In genomic region chr6:144454291-144455276, GRCm38 (mm10) we compare ENCODE assay signal across 13 mouse cellular contexts.
DNase-seq lines count a peak whose midpoint lies in the region; ATAC-seq and TF ChIP-seq lines count a peak whose summit lies in the region.
"Had no signal": no experiment of that assay in that cellular context is flagged by ENCODE, and none has a peak within 500 bp of the region (broad histone marks: within the 10 kb centered on the region; RNA-seq: fewer than 3 reads in every experiment).

No protein-coding gene starts in this region.

- no peaks in the 10 kb centered on the region for H3K27me3 ChIP-seq in kidney, postnatal 0 days (ENCODE audit: insufficient read depth, low read length)
- H3K27me3 ChIP-seq in liver, embryonic 12.5 days (replicated peaks) = no peaks in the 10 kb centered on the region
- H3K27me3 ChIP-seq: liver, embryonic 13.5 days had no signal

- no peak overlapping the region for H3K27ac ChIP-seq in kidney, postnatal 0 days
- no peak overlapping the region for H3K27ac ChIP-seq in liver, embryonic 12.5 days
- H3K27ac ChIP-seq: liver, embryonic 13.5 days; macrophage had no signal

- H3K36me3 ChIP-seq in kidney, postnatal 0 days (ENCODE audit: insufficient read depth, low read length) = no peaks in the 10 kb centered on the region
- no peaks in the 10 kb centered on the region for H3K36me3 ChIP-seq in liver, embryonic 12.5 days
- H3K36me3 ChIP-seq: liver, embryonic 13.5 days had no signal

- no peak for TF ChIP-seq CTCF in kidney, postnatal 0 days (IDR thresholded peaks at IDR 0.05; ENCODE audit: low read depth)

- H3K9ac ChIP-seq in kidney, postnatal 0 days (ENCODE audit: low read depth, low read length) = no peak overlapping the region
- H3K9ac ChIP-seq in liver, embryonic 12.5 days = no peak overlapping the region
- H3K9ac ChIP-seq: liver, embryonic 13.5 days had no signal

- 0 out of 2 replicates have a peak overlapping the region, but pooled peaks have one; percentile 3 for H3K4me2 ChIP-seq in kidney, postnatal 0 days (ENCODE audit: low read length)
- no peak overlapping the region for H3K4me2 ChIP-seq in liver, embryonic 12.5 days
- H3K4me2 ChIP-seq: liver, embryonic 13.5 days had no signal

- no peak for ATAC-seq in kidney, postnatal 0 days (replicated peaks; ENCODE audit: low FRiP score, low read depth)
- no peak for ATAC-seq in liver, embryonic 12.5 days

- WGBS in kidney, postnatal 0 days = 30% methylated on average over 11 of the region's 11 CpGs
- WGBS in liver, embryonic 12.5 days (ENCODE audit: insufficient replicate concordance) = 45% methylated on average over 11 of the region's 11 CpGs

- no peak overlapping the region for H3K4me3 ChIP-seq in kidney, postnatal 0 days (replicated peaks; ENCODE audit: low read depth, low read length)
- H3K4me3 ChIP-seq in liver, embryonic 12.5 days = no peak overlapping the region
- H3K4me3 ChIP-seq: liver, embryonic 13.5 days had no signal

- peak; percentile 16 for DNase-seq in kidney, postnatal 0 days (ENCODE audit: low spot score)
- no peak for DNase-seq in kidney, adult 8-10 months
- DNase-seq in embryo, embryonic 9.5 days (ENCODE audit: extremely low spot score) = peak; percentile 63
- peak; percentile 69 for DNase-seq in mesoderm, embryonic 11.5 days (ENCODE audit: low read depth, low spot score)
- DNase-seq in cerebellum, adult 11-12 months = no peak
- no peak for DNase-seq in urinary bladder, adult 2 months (ENCODE audit: low spot score)
- DNase-seq: cerebellum, adult 8-10 months; gastrocnemius, postnatal 25 days; kidney, postnatal 36 days; liver, embryonic 13.5 days; right cerebral cortex, postnatal 14 days had no signal

- no peaks in the 10 kb centered on the region for H3K4me1 ChIP-seq in kidney, postnatal 0 days (replicated peaks; ENCODE audit: insufficient read depth, low read length)
- H3K4me1 ChIP-seq in liver, embryonic 12.5 days = no peaks in the 10 kb centered on the region
- H3K4me1 ChIP-seq: liver, embryonic 13.5 days had no signal

- H3K9me3 ChIP-seq in kidney, postnatal 0 days (replicated peaks; ENCODE audit: low read length) = no peaks in the 10 kb centered on the region
- no peaks in the 10 kb centered on the region for H3K9me3 ChIP-seq in liver, embryonic 12.5 days (replicated peaks)
- H3K9me3 ChIP-seq: liver, embryonic 13.5 days had no signal

Comparison
In these comparisons a context has a peak if more than half of its experiments do, and no peak if none do; other contexts are left out.
1. DNase-seq: peak in kidney, postnatal 0 days (single experiment), embryo, embryonic 9.5 days (single experiment) and mesoderm, embryonic 11.5 days (single experiment); none in kidney, adult 8-10 months (0 of 2), cerebellum, adult 11-12 months (single experiment) and urinary bladder, adult 2 months (single experiment).